Mouse (Mus musculus) adrenal gland, postnatal 14 days (tissue): ENCODE data around the gene Pdzrn4. TPM values are rescaled to one million over a fixed set of nuclear protein-coding genes. Genes with fewer than 3 reads are reported as not detected.
"Not testable (repeated sequence)": the region's sequence is repeated elsewhere in the genome, so short reads cannot be mapped to it uniquely, and the experiment has no call there.

ENCODE experiments used
- DNase-seq: peaks from one replicate; pipeline ENCODE4 v3.0.0; 2021; ENCODE audit warnings: mixed read lengths
- long read RNA-seq, 2 experiments: library from polyadenylated mRNA; stranded (forward); transcript quantifications; one replicate each; pipeline ENCODE4 v2.0.0; 2021
- total RNA-seq: library from RNA; stranded (reverse); gene quantifications from 2 replicates; pipeline ENCODE4 v1.2.3, GENCODE M21; 2021

Gene Pdzrn4
- total RNA-seq, result not detected in 2 replicates
- long read RNA-seq, experiment 1, result 0 reads
- long read RNA-seq, experiment 2, result 0 reads

GRCm38 (mm10) chr15:92396770-92397608 is at the start of gene Pdzrn4:
Gene Pdzrn4, plus strand, starts transcription at chr15:92396881.
- DNase-seq, result peak; percentile 62

- DNase-seq, result no peak
Measured at GRCm38 (mm10) chr15:92347426-92347825, 49.3 kb upstream of the Pdzrn4 start.

- DNase-seq, result no peak
Measured at GRCm38 (mm10) chr15:92347902-92348301, 48.8 kb upstream of the Pdzrn4 start.

GRCm38 (mm10) chr15:92348453-92348852 is 48.2 kb upstream of the Pdzrn4 start:
- DNase-seq, result not testable (repeated sequence)

- no peak for DNase-seq
Measured at GRCm38 (mm10) chr15:92364153-92364552, 32.5 kb upstream of the Pdzrn4 start.

GRCm38 (mm10) chr15:92364592-92364991 is 32.1 kb upstream of the Pdzrn4 start:
- no peak for DNase-seq

- DNase-seq, result no peak
Measured at GRCm38 (mm10) chr15:92394811-92395210, 1.9 kb upstream of the Pdzrn4 start.

- no peak for DNase-seq
Measured at GRCm38 (mm10) chr15:92398747-92399146, 2.1 kb downstream of the Pdzrn4 start.

- DNase-seq, result no peak
Measured at GRCm38 (mm10) chr15:92399278-92399677, 2.6 kb downstream of the Pdzrn4 start.

GRCm38 (mm10) chr15:92401554-92401953 is 4.9 kb downstream of the Pdzrn4 start:
- DNase-seq, result no peak

- no peak for DNase-seq
Measured at GRCm38 (mm10) chr15:92415323-92415722, 18.6 kb downstream of the Pdzrn4 start.

- no peak for DNase-seq
Measured at GRCm38 (mm10) chr15:92416141-92416540, 19.5 kb downstream of the Pdzrn4 start.

- no peak for DNase-seq
Measured at GRCm38 (mm10) chr15:92416658-92417057, 20.0 kb downstream of the Pdzrn4 start.

GRCm38 (mm10) chr15:92417120-92417519 is 20.4 kb downstream of the Pdzrn4 start:
- DNase-seq, result no peak

GRCm38 (mm10) chr15:92434605-92435004 is 37.9 kb downstream of the Pdzrn4 start:
- no peak for DNase-seq

GRCm38 (mm10) chr15:92435306-92435705 is 38.6 kb downstream of the Pdzrn4 start:
- DNase-seq, result no peak

GRCm38 (mm10) chr15:92441630-92442180 is 45.0 kb downstream of the Pdzrn4 start:
- no peak for DNase-seq

GRCm38 (mm10) chr15:92447708-92448147 is 51.0 kb downstream of the Pdzrn4 start:
- DNase-seq, result peak; percentile 49

GRCm38 (mm10) chr15:92449112-92449511 is 52.4 kb downstream of the Pdzrn4 start:
- no peak for DNase-seq

- no peak for DNase-seq
Measured at GRCm38 (mm10) chr15:92452620-92453019, 55.9 kb downstream of the Pdzrn4 start.

- DNase-seq, result no peak
Measured at GRCm38 (mm10) chr15:92482198-92482597, 85.5 kb downstream of the Pdzrn4 start.

GRCm38 (mm10) chr15:92491376-92491775 is 94.7 kb downstream of the Pdzrn4 start:
- DNase-seq, result no peak

- DNase-seq, result no peak
Measured at GRCm38 (mm10) chr15:92495465-92496174, 98.9 kb downstream of the Pdzrn4 start.
